ENCODE assay signal across 10 mouse cellular contexts in genomic region chr2:126520828-126521227, GRCm38 (mm10). TPM values are rescaled to one million over a fixed set of nuclear protein-coding genes. Genes with fewer than 3 reads are reported as not detected.
DNase-seq lines count a peak whose midpoint lies in the region; ATAC-seq lines count a peak whose summit lies in the region.
"Had no signal": no experiment of that assay in that cellular context is flagged by ENCODE, and none has a peak within 500 bp of the region (broad histone marks: within the 10 kb centered on the region; RNA-seq: fewer than 3 reads in every experiment).

No protein-coding gene starts in this region.

- no peak overlapping the region for H3K27ac ChIP-seq in hindbrain, embryonic 13.5 days
- H3K27ac ChIP-seq in hindbrain, embryonic 12.5 days, result no peak overlapping the region
- no peak overlapping the region for H3K27ac ChIP-seq in intestine, embryonic 15.5 days
- H3K27ac ChIP-seq: embryonic facial prominence, embryonic 12.5 days; liver, embryonic 15.5 days had no signal

- H3K27me3 ChIP-seq in hindbrain, embryonic 13.5 days, result no peaks in the 10 kb centered on the region
- no peaks in the 10 kb centered on the region for H3K27me3 ChIP-seq in hindbrain, embryonic 12.5 days
- no peaks in the 10 kb centered on the region for H3K27me3 ChIP-seq in splenic B cell, adult 2 months (ENCODE audit: control insufficient read depth, insufficient read depth, low read length, poor library complexity, severe bottlenecking)
- H3K27me3 ChIP-seq in intestine, embryonic 15.5 days (replicated peaks), result no peaks in the 10 kb centered on the region
- H3K27me3 ChIP-seq: embryonic facial prominence, embryonic 12.5 days; liver, embryonic 15.5 days had no signal

- 0 out of 2 replicates have a peak, but pooled peaks have one; percentile 68 for ATAC-seq in hindbrain, embryonic 13.5 days (ENCODE audit: low FRiP score)
- ATAC-seq in hindbrain, embryonic 12.5 days (ENCODE audit: low FRiP score), result no peak
- ATAC-seq in granulocyte monocyte progenitor cell, adult 5-6 weeks (replicated peaks; ENCODE audit: poor library complexity, severe bottlenecking), result peak; percentile 72
- ATAC-seq in intestine, embryonic 15.5 days, result no peak

- H3K4me3 ChIP-seq in hindbrain, embryonic 13.5 days, result no peak overlapping the region
- H3K4me3 ChIP-seq in hindbrain, embryonic 12.5 days, result no peak overlapping the region
- no peak overlapping the region for H3K4me3 ChIP-seq in intestine, embryonic 15.5 days (replicated peaks)
- H3K4me3 ChIP-seq: embryonic facial prominence, embryonic 12.5 days; liver, embryonic 15.5 days had no signal

- H3K4me2 ChIP-seq in hindbrain, embryonic 13.5 days, result no peak overlapping the region
- no peak overlapping the region for H3K4me2 ChIP-seq in hindbrain, embryonic 12.5 days (replicated peaks)
- H3K4me2 ChIP-seq in intestine, embryonic 15.5 days (replicated peaks), result no peak overlapping the region
- H3K4me2 ChIP-seq: embryonic facial prominence, embryonic 12.5 days; liver, embryonic 15.5 days had no signal

- DNase-seq in A20 (ENCODE audit: low read depth, low spot score) (peak; percentile 53), R1 (ENCODE audit: low read depth, low spot score) (peak; percentile 75)
- peak; percentile 61 for DNase-seq in splenic B cell, adult 2 months (ENCODE audit: low read depth, low spot score)
- no peak for DNase-seq in left cerebral cortex, adult 18-20 months (ENCODE audit: low spot score in 2 of 2)

- H3K9ac ChIP-seq in hindbrain, embryonic 13.5 days, result no peak overlapping the region
- H3K9ac ChIP-seq in hindbrain, embryonic 12.5 days, result no peak overlapping the region
- no peak overlapping the region for H3K9ac ChIP-seq in intestine, embryonic 15.5 days
- H3K9ac ChIP-seq: embryonic facial prominence, embryonic 12.5 days; liver, embryonic 15.5 days had no signal

- H3K36me3 ChIP-seq in hindbrain, embryonic 13.5 days, result no peaks in the 10 kb centered on the region
- no peaks in the 10 kb centered on the region for H3K36me3 ChIP-seq in hindbrain, embryonic 12.5 days
- H3K36me3 ChIP-seq in splenic B cell, adult 2 months (ENCODE audit: control insufficient read depth, insufficient read depth, low read length, poor library complexity, severe bottlenecking), result no peaks in the 10 kb centered on the region
- H3K36me3 ChIP-seq in intestine, embryonic 15.5 days, result no peaks in the 10 kb centered on the region
- H3K36me3 ChIP-seq: embryonic facial prominence, embryonic 12.5 days; liver, embryonic 15.5 days had no signal

- H3K9me3 ChIP-seq in hindbrain, embryonic 13.5 days, result no peaks in the 10 kb centered on the region
- no peaks in the 10 kb centered on the region for H3K9me3 ChIP-seq in hindbrain, embryonic 12.5 days (replicated peaks)
- no peaks in the 10 kb centered on the region for H3K9me3 ChIP-seq in intestine, embryonic 15.5 days
- H3K9me3 ChIP-seq: embryonic facial prominence, embryonic 12.5 days; liver, embryonic 15.5 days had no signal

- WGBS in hindbrain, embryonic 13.5 days, result 14% methylated on average over 7 of the region's 7 CpGs
- 15% methylated on average over 7 of the region's 7 CpGs for WGBS in hindbrain, embryonic 12.5 days
- WGBS in intestine, embryonic 15.5 days, result 13% methylated on average over 7 of the region's 7 CpGs

- H3K4me1 ChIP-seq in hindbrain, embryonic 13.5 days (replicated peaks), result no peaks in the 10 kb centered on the region
- H3K4me1 ChIP-seq in hindbrain, embryonic 12.5 days, result no peaks in the 10 kb centered on the region
- H3K4me1 ChIP-seq in intestine, embryonic 15.5 days (replicated peaks), result no peaks in the 10 kb centered on the region
- H3K4me1 ChIP-seq: embryonic facial prominence, embryonic 12.5 days; liver, embryonic 15.5 days had no signal

RNA-seq across cellular contexts. Expression of gene Atp8b4, which starts 20.4 kb away (rescaled TPM):
- polyA plus RNA-seq in hindbrain, embryonic 13.5 days (2015; fragmentation: Nextera tagmentation; extraction: Ambion mirVana), result 0.06 and 0.19 TPM in 2 replicates
- 0.12 and 0.17 TPM in 2 replicates for polyA plus RNA-seq in hindbrain, embryonic 12.5 days (2016; fragmentation: Nextera tagmentation; extraction: Ambion mirVana)
- 230 and 261 TPM in 2 replicates for total RNA-seq in granulocyte monocyte progenitor cell, adult 5-6 weeks (2014; fragmentation: Nextera tagmentation)
- 411 and 415 TPM in 2 replicates for total RNA-seq in granulocyte monocyte progenitor cell, adult 5-6 weeks (2017)
- polyA plus RNA-seq in intestine, embryonic 15.5 days (2015; fragmentation: Nextera tagmentation; extraction: Ambion mirVana), result 0.27 and 0.29 TPM in 2 replicates
- total RNA-seq in left cerebral cortex, adult 18-20 months (2021), result under 1 TPM in 1 of 2 experiments, not detected in 1; 0.07 TPM

RNA-seq across cellular contexts. Expression of gene Slc27a2, which starts 31.4 kb away (rescaled TPM):
- polyA plus RNA-seq in hindbrain, embryonic 13.5 days (2015; fragmentation: Nextera tagmentation; extraction: Ambion mirVana), result 6.4 and 6.7 TPM in 2 replicates
- 2.2 and 3.6 TPM in 2 replicates for polyA plus RNA-seq in hindbrain, embryonic 12.5 days (2016; fragmentation: Nextera tagmentation; extraction: Ambion mirVana)
- total RNA-seq in granulocyte monocyte progenitor cell, adult 5-6 weeks (2014; fragmentation: Nextera tagmentation), result not detected in 2 replicates
- not detected in 2 replicates for total RNA-seq in granulocyte monocyte progenitor cell, adult 5-6 weeks (2017)
- polyA plus RNA-seq in intestine, embryonic 15.5 days (2015; fragmentation: Nextera tagmentation; extraction: Ambion mirVana), result 3.0 and 3.3 TPM in 2 replicates
- 10 to 100 TPM in 1 of 2 experiments, 1 to 10 TPM in 1; 8.7 to 10.4 TPM for total RNA-seq in left cerebral cortex, adult 18-20 months (2021)

Comparison
In these comparisons a context has a peak if more than half of its experiments do, and no peak if none do; other contexts are left out.
1. ATAC-seq: peak in hindbrain, embryonic 13.5 days (single experiment) and granulocyte monocyte progenitor cell, adult 5-6 weeks (single experiment); none in hindbrain, embryonic 12.5 days (single experiment) and intestine, embryonic 15.5 days (single experiment).
2. DNase-seq: peak in A20 (single experiment), R1 (single experiment) and splenic B cell, adult 2 months (single experiment); none in left cerebral cortex, adult 18-20 months (0 of 2).